Mouse (Mus musculus): ENCODE measurements around the gene Poldip3.
A peak's percentile ranks its signal among the peaks of the same experiment; 100 is the strongest.

The Poldip3 gene

DNA sequence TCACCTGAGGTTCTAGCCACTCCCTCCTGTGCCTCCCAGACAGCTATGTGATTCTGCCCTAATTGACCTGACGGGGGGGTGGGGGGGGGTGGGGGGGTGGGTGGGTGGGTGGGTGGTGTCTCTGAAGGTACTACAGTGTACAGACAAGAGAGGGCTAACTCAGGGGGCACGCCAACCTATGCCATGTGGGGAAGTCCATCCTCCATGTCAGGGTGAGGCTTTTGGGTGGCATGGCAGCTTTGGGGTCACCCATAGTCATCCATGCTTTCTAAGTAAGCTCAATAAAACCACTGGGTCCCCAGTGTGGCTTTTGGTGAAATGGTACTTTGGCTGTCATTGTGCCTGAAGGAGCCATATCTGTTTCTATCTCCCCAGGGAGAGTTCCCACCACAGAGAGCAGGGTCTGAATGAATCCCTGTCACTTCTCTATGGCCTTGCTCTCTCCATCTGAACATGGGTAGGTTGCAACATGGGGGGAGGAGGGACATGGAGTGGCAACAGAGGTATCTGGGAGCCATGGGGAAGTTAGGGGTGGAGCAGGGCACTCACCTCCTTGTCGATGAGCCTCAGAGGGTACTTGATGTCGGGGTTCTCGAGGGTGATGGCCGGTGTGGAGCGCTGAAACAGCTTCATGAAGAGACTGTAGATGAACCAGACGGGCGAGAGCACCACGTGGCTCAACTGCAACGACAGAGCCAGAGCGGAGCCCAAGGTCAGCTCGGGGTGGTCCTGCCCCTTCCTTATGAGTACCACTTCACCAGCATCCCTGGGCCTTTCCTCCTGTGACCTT, 16.5 kb upstream of the Poldip3 start:
- DNase-seq (ENCODE audit: low spot score) = no peak

DNA sequence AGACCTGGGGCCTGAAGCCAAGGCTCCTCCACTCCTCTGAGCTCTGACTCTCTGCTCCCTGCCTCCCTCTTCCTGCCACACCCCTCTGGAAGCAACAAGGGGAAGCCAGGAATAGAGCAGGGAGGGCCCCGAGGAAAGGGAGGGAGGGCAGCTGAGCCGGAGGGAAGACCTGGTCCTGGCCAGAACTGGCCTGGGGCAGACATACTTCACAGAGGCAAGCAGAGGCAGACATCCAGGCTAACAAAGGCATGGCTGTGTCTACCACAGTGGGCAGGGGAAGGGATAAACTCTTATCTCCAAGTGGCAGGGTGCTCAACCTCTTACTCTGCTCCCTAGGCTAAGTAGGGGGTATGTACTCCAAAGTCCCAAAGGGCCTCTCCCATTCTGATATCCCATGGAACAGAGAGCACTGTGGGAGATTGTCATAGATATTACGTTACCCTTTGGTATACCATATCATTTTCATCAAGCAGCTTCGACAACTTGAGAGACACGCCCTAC, 15.8 kb upstream of the Poldip3 start:
- no peak for DNase-seq (ENCODE audit: low spot score)

DNA sequence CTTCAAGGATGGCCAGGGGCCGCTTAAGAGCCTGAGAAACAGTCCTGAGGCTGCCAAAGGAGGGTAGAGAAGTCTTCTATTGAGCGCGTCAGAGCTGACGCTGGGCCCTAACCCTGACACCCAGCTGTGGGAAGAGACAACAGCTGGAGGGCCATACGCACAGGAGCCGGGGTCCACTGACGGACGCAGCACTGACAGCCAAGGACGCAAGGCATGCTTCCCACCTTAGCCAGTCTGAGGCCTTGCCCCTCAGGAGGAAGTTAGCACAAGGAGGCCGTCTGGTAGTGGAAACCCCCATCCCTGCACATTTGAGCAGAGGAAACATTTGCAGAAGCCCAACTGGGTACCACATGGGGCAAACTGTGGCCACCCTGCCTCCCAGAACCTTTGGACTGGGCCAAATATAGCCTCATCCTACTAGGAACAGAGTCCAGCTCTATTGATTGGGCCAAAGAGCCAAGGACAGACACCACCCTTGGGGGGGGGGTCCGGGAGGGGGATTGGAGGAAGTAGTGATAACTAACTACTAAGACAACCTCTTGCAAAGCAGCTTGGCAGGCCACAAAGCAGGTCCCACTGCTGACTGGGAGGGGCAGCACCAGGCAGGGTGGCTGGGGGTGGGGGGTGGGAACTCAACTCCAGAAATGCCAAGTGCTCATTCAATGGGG, 13.8 kb upstream of the Poldip3 start:
- no peak for DNase-seq (ENCODE audit: low spot score)

DNA sequence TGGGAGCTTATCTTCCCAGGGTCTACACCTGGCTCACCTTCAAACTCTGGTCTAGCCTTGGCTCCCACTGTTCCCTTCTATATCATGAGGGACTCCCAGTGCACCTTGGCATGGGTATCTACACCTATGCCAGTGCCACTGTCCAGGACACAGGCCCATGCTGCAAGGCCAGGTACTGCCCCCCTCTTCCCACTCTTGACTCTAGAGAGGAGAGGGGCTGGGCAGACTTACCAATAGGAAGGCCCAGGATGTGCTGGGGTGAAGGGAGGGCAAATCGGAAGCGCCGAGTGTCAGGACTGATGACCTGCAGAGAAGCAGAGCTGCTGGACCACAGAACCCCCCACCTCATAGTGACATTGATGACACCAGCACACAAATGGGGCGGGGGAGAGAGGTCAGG, 12.8 kb upstream of the Poldip3 start:
- no peak for DNase-seq (ENCODE audit: low spot score)

DNA sequence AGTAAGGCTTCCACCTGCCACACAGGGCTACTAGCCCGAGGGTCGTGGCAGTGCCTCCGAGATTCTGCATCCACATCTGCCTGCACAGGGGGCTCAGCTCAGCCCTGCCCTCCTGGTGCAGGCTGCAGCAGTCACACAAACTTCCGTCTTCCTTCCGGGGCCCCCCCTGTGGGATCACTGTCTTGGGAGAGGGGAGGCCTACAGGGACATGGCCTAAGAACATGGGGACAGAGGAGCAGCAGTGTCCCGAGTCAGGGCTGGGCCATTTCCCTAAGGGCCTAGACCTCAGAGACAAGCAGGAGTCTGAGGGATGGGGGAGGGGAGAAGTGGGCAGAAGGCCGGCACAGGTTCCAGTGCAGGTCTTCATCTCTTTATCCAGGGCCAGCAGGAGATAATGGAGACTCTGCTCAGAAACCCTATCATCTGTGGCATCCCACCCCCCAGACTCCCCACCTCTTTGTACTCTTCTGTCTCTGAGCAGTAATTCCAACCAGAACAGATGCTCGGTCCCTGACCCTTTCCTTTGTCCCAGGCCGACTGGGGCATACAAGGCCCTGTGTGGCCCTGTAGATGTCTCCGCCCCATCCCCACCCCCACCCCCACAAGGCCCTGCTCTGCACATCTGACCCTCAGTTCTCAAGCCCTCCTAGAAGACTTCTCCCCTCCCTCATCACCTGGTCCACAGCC, 12.0 kb upstream of the Poldip3 start:
- no peak for DNase-seq (ENCODE audit: low spot score)

DNA sequence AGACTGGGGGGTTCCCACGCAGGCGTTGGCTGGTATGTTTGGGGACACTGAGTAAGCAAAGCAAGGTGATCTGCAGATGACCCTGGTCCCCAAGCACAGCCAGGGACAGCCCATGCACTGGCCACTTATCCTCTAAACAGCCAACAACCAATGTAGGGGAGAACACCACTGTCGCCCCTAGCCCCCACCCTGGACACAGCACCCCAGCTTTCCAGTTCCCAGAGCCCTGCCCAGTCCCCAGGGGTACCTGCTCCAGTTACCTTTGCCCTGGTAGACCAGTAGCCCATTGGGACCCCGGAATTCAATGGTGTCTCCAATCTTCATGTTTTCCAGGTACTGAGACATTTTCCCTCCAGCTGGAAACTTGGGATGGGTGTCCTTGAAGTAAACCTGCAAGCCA, 11.4 kb upstream of the Poldip3 start:
- no peak for DNase-seq (ENCODE audit: low spot score)

DNA sequence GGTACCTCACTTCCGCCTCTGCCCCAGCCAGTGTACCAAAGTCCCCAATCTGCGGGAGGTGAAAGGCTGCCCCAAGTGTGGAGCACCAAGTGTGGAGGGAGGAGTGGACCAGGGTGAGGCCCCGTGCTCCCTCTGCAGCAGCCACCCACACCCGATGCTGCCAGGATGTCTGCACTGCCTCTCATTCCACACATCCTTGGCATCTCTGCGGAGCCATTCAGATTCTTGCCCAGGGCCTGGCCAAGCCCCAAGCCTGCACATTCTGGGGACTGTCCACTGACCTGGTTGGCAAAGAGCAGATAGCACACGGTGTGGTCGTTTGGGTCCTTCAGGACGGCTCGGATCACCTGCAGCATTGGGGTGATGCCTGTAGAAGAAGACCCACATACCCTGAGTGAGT, 10.6 kb upstream of the Poldip3 start:
- DNase-seq (ENCODE audit: low spot score) = no peak

DNA sequence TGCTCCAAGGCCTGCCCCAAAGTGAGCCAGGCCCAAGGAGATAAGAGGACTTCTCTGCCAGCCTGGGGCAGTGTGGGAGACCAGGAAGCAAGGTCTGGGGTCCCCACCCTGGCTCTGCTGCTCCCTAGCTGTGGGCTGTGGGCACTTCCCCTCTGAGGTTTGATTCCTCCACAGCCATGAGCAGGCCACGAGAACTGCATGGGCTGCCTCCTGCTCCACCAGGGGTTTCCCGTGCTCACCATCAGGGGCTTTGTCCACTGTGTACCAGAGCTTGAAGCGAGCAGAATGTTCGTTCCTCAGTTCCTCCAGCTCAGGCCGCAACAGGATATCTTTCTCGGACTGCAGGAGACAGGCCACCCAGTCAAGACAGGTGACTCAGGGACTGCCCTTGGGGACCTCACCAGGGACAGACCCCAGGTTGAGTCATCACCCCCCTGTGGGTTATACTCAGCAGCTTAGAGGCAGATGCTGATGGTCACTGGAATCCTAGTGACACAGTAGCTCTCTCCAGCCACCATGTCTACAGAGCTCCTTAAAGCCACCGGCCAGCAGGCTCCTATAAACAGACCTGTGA, 9.5 kb upstream of the Poldip3 start:
- no peak for DNase-seq (ENCODE audit: low spot score)

DNA sequence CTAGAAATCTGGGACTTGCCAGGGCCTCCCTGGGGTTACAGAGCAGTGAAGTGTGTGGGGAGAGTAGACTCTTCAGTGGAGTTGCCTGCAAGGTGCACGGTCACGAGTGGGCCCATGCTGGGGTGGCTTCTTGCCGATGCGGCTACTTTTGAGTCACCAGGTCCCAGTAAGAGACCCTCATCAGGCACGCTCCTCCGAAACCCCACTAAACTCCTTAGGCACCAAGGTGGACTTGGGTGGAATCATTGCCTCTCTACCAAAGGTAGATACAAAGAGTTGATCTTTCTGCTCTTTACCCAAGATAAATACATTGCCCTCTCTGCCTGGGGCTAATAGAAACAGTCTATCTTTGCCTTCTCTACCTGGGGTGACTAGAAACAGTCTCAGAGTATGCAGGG, 8.5 kb upstream of the Poldip3 start:
- no peak for DNase-seq (ENCODE audit: low spot score)

DNA sequence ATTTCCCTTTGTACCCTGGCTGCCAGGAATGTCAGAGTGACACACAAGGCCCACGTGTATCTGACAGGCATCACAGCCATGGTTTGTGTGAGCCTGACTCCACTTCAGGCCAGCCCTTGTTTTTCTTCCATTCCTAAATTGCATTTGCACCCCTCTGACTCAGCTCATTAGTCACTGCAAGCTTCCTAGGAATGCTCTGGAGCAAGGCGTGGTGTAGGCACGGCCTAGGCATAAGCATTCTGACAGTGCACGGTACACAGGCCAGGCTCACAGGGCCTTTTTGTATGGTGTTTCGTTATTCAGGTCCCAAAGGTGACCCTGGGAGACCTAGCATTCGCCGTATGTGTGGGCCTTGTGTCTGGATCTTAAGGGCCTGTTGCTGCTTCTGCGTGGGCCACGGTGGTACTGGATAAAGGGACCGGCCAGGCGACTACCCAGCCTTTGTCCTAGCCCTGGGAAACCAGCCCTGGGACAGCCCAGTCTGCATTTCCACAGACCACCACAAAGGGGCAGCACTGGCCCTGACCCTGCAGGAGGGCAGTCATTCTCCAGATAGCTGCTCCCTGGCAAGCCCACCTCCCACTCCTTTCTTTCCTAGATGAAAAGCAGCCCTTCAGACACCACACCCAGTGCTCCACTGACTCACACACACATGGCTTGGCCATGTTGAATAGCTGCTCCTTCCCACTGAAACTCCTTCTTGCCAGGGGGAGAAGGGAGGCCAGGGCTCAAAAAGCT, 7.9 kb upstream of the Poldip3 start:
- DNase-seq (ENCODE audit: low spot score) = peak; percentile 51

DNA sequence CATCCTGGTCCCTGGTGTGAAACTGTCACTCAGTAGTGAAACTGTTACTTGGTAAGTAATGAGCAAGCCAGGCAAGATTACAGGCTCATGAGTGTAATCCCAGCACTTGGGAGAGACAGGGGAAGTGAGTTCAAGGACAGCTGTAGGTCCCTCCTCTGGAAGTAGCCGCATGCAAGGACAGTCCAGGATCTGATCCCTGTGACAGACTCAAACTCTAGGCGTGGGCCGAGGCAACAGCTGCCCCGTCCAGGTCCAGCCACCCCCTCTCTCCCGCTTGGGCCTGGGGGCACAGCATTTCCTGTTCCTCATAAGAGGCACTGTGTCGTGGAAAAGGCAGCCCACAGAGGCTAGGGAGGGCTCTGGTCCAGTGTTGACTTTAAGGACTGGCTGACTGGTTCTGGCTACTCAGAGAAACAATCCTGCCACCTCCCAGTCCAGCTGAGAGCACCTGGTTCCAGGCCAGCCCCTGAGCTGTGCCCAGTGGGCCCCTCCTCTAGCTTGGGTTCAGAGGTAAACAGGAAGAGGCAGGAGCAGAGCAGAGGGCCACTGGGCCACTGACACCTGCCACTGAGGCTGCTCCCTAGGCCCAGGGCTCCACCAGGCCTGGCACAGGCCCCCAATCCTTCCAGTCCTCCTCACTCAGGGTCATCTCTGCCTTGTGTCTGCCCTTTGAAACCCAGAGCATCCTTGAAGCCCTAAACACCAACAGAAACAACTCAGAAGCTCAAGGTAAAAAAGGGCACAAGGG, 6.7 kb upstream of the Poldip3 start:
- no peak for DNase-seq (ENCODE audit: low spot score)

DNA sequence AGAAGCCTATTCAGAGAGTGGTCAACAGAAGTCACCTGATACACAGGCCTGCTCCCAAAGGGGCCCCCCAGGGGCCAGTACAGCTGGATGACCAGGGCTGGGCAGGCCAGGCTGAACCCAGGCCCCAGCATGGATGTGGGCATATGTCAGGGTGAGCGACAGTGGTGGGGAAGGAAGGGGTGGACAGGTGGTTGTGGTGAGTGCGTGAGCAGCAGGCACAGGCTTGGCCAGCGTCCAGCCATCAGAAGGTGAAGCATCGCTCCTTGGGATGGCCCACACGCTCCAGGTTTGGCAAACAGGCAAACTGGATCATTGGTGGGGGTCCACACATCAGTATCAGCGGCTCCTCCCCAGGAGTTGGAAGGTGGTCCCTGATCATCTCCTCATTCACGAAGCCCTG, 5.1 kb upstream of the Poldip3 start:
- DNase-seq (ENCODE audit: low spot score) = no peak

DNA sequence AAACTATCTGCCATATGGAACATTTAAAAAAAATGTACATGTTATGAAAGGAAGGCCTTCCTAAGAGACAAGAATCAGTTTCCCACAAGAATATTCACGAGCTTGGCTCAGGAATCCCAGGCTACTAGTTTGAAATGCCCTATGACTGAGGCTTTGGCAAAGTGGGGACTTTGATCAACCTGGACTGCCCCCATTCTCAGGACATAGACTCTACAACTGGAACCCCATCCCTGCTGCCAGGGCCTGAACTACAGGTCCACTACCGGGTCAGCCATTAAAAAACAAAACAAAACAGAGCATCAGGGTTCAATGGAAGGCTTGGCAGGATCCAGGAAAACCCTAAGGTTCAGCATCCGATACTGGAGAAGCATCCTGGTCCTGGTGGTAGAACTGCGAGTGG, 1.5 kb upstream of the Poldip3 start:
- no peak for DNase-seq (ENCODE audit: low spot score)

DNA sequence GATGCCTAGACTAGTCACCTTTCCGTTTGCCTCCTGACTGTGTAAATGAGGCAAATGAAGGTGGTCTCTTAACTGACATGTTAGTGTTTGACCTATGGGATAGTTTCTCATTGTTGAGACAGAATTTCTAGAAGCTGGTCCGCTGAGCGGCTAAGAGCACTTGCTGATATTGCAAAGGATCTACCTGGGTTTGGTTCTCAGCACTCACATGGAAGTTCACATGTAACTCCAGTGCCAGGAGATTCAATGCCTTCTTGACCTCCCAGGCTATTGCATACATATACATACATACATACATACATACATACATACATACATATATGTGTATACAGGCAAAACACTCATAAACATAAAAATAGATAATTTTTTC, 874 bp upstream of the Poldip3 start:
- DNase-seq (ENCODE audit: low spot score) = no peak

DNA sequence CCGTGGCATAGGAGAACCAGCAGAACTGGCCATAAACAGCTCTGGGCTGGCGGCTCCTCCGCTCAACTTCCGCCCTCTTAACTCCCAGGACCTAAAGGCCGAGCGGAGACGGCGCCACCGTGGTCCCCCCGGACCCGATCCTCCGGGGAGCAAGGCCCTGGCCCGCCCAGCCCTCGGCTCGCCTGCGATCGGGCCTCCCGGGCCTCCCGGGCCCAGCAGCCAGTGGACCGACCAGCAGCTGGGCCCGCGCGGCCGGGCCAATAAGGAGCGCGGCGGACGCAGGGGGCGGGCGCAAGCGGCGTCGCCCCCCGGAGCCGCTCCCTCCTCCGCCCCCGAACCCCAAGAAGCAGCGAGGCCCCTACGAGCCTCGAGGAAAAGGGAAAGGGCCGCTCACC, 386 bp downstream of the Poldip3 start:
- DNase-seq (ENCODE audit: low spot score) = no peak

DNA sequence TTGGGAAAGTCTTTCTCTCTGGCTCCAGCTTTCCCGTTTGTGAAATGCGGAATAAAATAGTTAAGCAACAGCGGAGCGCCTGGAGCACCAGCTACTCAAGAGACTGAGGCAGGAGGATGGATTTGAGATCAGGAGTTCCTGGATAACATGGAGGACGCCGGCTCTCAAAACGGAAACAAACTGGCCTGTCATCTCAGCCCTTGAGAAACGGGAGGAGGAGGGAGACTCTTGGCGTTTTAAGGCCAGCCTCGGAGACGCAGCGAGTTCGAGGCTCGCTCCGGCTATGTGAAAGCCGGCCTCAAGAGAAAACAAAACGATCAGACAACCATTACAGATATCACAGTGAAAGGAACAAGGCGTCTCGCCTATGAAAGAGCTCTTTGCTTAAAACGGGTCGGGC, 789 bp downstream of the Poldip3 start:
- no peak for DNase-seq (ENCODE audit: low spot score)

DNA sequence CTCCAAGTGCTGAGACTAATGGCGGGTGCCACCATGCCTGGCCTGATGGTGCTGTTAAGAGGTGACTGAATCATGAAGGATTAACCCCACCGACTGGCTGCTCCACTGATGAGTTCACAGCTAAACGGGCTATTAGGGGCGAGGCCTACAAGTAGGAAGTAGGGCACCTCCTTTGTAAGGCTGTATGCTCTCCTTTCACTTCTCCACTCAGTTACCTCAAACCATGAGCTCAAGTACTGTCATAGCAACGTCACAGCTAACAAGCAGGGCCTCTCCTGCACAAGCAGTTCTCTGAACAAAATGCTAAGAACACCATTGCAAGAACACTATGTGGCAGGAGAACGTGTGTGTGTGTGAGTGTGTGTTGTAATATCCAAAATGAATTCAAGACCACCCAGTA, 3.6 kb downstream of the Poldip3 start:
- no peak for DNase-seq (ENCODE audit: low spot score)

DNA sequence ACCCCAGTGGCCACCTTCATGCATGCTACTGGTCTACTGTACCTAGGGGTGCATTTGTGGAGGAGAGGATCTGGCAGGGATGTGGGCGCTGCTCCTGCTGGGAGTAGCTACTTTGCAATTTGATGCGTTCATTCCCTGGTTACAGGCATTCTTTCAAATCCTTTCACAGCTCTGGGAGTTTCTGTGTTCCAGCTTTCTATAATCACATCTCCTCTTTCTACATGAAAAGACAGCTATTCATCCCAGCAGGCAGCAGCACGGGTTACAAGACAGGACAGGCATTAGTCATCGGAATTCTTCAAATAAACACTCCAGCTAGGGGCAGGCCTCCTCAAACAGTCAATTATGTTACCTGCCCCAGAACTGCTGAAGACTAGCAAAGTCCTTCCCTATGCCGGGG, 6.3 kb downstream of the Poldip3 start:
- DNase-seq (ENCODE audit: low spot score) = no peak

DNA sequence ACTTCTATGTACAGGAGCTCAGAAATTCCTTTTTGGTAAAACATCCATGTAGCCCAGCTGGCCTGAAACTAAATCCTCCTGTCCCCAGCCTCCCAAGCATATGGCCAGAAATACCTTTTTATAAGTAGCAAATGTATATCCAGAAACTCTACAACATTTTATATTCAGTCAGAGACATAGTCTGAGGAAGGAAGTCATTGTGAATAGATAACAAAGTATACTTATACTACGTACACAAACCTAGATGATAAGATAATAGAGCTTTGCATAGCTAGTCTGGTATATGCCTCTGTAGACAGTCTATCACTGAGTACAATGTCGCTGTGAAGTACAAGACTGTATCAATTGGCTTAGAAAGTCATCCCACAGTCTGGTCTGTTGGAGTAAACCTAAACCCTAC, 13.5 kb downstream of the Poldip3 start:
- DNase-seq (ENCODE audit: low spot score) = no peak

DNA sequence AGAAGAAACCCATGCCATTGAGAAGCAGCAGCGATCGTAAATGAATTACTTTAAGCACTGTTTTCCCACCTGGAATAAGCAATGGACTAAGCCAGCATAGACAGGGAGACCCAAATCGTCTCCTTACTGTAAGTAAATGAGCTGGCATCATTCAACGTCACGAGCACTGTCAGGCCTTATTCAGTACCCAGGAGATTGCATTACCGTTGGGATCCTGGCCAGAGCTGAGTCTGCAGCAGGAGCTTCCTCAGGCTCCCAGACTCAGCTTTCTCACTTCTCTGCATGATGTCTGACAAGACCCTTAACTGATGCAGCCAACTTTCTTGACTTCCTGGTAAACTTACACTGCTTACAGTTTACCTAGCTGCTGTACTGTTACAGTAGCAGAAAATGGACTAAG, 14.5 kb downstream of the Poldip3 start:
- no peak for DNase-seq (ENCODE audit: low spot score)

DNA sequence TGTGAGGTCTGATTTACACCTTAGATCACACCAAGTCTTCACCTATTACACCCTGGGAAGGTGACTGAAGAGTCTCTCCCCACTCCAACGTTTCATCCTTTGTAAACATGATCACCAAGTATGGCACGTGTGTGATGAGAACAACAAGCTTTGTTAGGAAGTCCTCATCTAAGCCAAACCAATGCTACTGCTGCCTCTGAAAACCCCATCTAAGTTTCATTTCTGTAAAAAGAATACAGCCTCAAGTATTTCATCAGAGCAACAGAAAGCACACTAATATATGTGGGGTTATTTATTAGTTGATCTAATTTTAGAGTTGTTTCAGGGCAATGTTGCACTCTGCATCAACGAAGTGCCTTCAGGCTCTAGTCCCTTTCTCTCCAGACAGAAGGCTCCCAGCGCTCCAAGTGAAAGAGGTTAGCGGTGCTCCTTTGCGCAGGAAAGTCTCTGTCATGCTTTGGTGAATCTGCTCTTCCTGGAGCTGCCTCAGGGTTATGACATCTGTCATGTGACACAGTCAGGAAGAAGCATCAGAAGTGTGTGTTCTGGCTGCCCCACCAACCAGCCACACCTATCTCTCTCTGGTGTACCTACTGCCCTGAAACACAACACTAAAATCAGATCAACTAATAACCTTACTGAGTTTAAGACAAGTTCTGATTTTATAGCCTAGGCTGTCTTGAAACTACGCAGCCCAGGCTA, 19.5 kb downstream of the Poldip3 start:
- no peak for DNase-seq (ENCODE audit: low spot score)
